Mouse (Mus musculus): Measurements from ENCODE around the gene Repin1. TPM values are rescaled to one million over a fixed set of nuclear protein-coding genes. Genes with fewer than 3 reads are reported as not detected.

Repin1 gene
- polyA plus RNA-seq, 1 experiment from 2014 or later = 44.0 TPM

- H3K36me3 ChIP-seq = no peaks in the 10 kb centered on the region
- no peak overlapping the region for H3K27ac ChIP-seq
- ATAC-seq (ENCODE audit: low FRiP score, low read depth) = no peak
- no peak overlapping the region for H3K9ac ChIP-seq
- no peak overlapping the region for H3K4me3 ChIP-seq
- H3K4me2 ChIP-seq (replicated peaks) = no peak overlapping the region
- H3K4me1 ChIP-seq = peaks cover 15% of the 10 kb centered on the region
- no peaks in the 10 kb centered on the region for H3K9me3 ChIP-seq
- 89% methylated on average over 8 of the region's 8 CpGs for WGBS
- peaks cover 35% of the 10 kb centered on the region for H3K27me3 ChIP-seq (replicated peaks)
These were observed 37.1 kb downstream of the Repin1 start for GRCm38 (mm10) chr6:48630831-48631230.

DNA sequence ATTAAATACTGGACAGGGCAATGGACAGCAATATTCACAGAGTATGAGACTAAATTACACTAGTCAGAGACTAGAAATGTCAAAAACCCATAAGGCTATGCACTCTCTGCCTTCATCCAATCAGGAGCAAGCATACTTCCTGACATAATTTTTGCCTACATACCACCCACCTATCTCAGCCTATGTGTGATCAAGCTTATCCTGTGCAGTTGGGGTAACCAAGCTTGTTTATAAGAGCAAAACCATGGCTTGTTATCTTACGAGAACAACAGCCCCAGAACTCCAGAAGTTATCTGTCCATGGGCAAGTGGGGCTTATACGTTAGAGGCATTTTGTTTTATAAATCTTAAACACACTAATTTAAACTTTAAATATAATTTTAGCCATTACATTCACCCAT is 41.4 kb downstream of the Repin1 start:
- no peak overlapping the region for H3K4me2 ChIP-seq (replicated peaks)
- no peak overlapping the region for H3K4me3 ChIP-seq
- H3K27me3 ChIP-seq (replicated peaks) = peaks cover 4% of the 10 kb centered on the region
- no peak for ATAC-seq (ENCODE audit: low FRiP score, low read depth)
- no peak overlapping the region for H3K27ac ChIP-seq
- H3K9ac ChIP-seq = no peak overlapping the region
- H3K36me3 ChIP-seq = no peaks in the 10 kb centered on the region
- WGBS = 89% methylated on average over 2 of the region's 2 CpGs
- H3K4me1 ChIP-seq = no peaks in the 10 kb centered on the region
- no peaks in the 10 kb centered on the region for H3K9me3 ChIP-seq

DNA sequence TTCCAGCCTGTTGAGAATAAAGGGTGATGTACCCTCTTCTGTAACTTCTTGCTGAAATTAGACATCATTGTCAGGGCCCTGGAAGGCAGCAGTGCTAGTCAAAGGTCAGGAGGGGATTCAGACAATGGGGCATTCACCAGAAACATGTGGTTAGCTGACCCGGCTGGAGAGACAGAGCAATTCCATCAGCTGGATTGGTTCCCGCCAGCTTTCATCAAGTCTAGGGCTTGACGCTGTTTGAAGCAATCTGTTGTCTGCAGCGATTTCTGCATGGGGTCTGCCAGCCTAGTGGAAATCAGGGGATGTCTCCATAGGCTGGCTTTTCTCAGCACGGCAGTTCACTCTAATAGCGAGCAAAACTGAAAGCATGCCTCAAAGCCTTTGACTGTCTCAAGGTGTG is 42.8 kb downstream of the Repin1 start:
- Histone ChIP-seq H3K4me1 (no peaks in the 10 kb centered on the region), H3K27ac (no peak overlapping the region), H3K9ac (no peak overlapping the region), H3K4me3 (no peak overlapping the region), H3K9me3 (no peaks in the 10 kb centered on the region), H3K4me2 (replicated peaks) (no peak overlapping the region), H3K36me3 (no peaks in the 10 kb centered on the region), H3K27me3 (replicated peaks) (no peaks in the 10 kb centered on the region)
- ATAC-seq (ENCODE audit: low FRiP score, low read depth) = no peak
- WGBS = 36% methylated on average over 6 of the region's 6 CpGs

DNA sequence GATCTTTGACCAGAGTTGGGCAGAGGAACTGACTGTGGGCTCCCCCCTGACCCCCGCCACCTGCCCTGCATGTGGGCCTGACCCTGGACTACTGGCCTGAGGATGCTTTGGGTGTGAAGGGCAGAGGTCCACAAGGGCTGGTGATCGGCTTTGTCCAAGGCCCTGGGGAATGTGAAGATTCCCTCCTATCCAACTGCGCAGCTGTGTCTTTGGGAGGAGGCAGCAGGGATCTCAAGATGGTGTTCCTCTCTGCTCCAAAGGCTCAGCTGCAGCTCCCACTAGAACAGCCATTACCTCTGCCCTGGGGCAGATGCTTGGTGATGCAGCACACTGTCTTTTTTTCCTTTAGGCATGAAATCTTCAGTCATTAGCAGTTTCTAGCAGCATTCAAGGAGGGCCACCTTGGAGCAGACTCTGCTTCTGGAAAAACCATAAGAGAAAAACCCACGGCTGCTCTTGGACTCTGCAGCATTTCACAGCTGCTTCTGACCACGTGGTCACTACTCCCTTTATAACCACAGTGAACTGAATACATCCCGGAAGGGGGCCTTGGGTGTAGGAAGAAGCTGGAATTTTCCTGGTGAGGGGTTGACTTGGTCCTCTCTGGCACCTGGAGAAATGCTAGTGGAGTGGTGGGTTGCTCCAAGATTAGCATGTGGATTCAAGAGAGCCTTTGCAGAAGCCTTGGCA is 44.3 kb downstream of the Repin1 start:
- no peak overlapping the region for H3K4me2 ChIP-seq (replicated peaks)

DNA sequence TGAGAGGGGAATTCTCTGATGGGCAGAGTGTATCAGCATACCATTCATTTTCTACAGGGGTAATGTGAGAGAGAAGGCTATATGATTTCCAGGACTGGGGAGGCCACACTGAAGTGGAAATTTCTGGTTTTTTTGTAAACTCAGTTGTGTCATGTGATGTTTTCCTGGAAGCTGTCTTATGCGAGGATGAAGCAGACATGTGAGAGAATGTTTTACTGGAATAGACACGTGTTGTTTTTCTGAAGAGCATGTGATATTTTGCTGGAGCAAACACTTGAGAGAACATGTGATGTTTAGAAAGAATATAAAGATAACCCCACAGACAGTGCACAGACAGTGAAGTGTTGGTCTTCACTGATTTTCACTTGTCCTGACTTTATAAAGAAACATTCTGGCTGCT is 44.9 kb downstream of the Repin1 start:
- no peak for ATAC-seq (ENCODE audit: low FRiP score, low read depth)
- H3K27ac ChIP-seq = no peak overlapping the region
- no peak overlapping the region for H3K4me2 ChIP-seq (replicated peaks)
- H3K36me3 ChIP-seq = no peaks in the 10 kb centered on the region
- no peaks in the 10 kb centered on the region for H3K9me3 ChIP-seq
- no peak overlapping the region for H3K9ac ChIP-seq
- no peaks in the 10 kb centered on the region for H3K4me1 ChIP-seq
- H3K4me3 ChIP-seq = no peak overlapping the region
- WGBS = 83% methylated on average over 2 of the region's 2 CpGs
- no peaks in the 10 kb centered on the region for H3K27me3 ChIP-seq (replicated peaks)

More for the DNA sequence above, 44.3 kb downstream of the Repin1 start:
- H3K9ac ChIP-seq = no peak overlapping the region
- H3K27me3 ChIP-seq (replicated peaks) = no peaks in the 10 kb centered on the region
- no peak overlapping the region for H3K27ac ChIP-seq
- H3K4me3 ChIP-seq = no peak overlapping the region
- ATAC-seq (ENCODE audit: low FRiP score, low read depth) = no peak
- H3K4me1 ChIP-seq = no peaks in the 10 kb centered on the region
- no peaks in the 10 kb centered on the region for H3K36me3 ChIP-seq
- no peaks in the 10 kb centered on the region for H3K9me3 ChIP-seq
- WGBS = 69% methylated on average over 6 of the region's 6 CpGs

DNA sequence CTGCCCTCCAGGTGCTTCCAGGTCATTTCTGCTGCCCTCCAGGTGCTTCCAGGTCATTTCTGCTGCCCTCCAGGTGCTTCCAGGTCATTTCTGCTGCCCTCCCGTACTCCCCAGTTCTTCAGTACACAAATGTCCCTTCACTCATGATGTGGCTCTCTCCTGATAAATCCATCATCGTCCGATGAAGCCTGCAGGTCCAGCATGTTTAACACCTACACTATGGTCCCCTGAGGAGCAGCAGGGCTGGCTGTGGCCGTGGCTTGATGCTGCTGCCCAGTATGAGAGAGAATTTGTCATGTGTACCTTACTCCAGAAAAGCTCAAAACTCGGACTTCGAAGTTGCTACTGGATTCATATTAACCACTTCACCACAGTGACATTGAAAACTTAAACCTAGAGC is 47.7 kb downstream of the Repin1 start:
- H3K36me3 ChIP-seq = no peaks in the 10 kb centered on the region

DNA sequence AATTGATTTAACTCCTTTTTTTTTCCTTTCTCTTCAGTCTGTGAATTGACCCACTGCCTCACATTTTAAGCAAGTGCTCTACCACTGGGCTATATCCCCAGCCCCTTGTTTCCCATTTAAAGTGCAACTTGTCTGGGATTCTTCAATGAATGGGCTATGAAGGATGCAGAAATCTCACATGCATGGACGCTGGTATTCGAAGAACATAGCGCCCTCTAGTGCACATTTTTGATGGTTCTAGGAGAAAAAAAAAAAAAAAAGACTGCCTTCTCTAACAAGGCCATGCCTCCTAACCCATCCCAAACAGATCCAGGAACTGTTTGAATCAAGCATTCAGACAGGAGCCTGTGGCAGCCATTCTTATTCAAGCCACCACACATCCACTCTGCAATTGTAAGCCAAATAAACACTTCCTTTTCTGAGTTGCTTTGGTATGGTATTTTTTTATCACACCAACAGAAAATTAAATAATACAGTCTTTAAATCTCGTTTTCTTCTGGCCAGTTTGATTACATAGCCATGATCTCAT is 49.1 kb downstream of the Repin1 start:
- Histone ChIP-seq H3K27ac (no peak overlapping the region), H3K4me3 (no peak overlapping the region), H3K4me2 (replicated peaks) (no peak overlapping the region), H3K36me3 (no peaks in the 10 kb centered on the region), H3K9me3 (no peaks in the 10 kb centered on the region), H3K9ac (no peak overlapping the region), H3K4me1 (no peaks in the 10 kb centered on the region), H3K27me3 (replicated peaks) (no peaks in the 10 kb centered on the region)
- 0 out of 2 replicates have a peak, but pooled peaks have one; percentile 56 for ATAC-seq (ENCODE audit: low FRiP score, low read depth)
- WGBS = 21% methylated on average over 4 of the region's 4 CpGs

More for the DNA sequence above, 47.7 kb downstream of the Repin1 start:
- no peaks in the 10 kb centered on the region for H3K4me1 ChIP-seq
- H3K4me3 ChIP-seq = no peak overlapping the region
- no peak for ATAC-seq (ENCODE audit: low FRiP score, low read depth)
- H3K4me2 ChIP-seq (replicated peaks) = no peak overlapping the region
- no peak overlapping the region for H3K27ac ChIP-seq
- no peaks in the 10 kb centered on the region for H3K27me3 ChIP-seq (replicated peaks)
- WGBS = 78% methylated on average over 6 of the region's 6 CpGs
- H3K9ac ChIP-seq = no peak overlapping the region
- no peaks in the 10 kb centered on the region for H3K9me3 ChIP-seq

DNA sequence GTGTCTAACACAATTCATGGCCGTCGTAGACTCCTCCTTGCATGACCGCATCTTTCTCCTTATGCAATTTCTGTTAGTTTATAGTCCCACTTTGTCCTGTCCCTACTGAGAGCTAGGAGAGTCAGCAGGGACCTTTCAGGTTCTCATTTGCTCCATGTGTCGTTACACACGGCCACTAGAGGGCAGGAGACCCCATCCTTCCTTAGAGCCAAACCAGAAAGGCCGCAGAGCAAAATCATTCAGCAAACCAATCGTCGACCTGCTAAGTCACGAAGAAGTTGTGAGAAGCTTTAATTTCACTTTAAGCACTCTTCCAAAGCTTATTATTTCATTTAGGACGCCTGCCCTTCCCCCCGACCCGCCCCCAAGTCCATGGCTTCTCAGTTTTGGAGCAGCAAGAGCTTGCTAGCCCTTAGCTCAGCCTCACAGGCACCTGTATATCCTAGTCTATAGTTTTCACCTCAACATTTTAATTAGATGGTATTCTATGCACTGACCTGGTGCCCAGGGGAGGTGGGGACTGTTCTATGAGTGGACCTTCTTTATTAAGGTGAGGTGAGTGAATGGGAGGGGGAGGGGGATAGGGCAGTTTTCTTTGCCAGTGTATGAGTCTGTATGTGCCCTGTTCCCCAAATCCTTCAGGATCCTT is 52.1 kb downstream of the Repin1 start:
- H3K27ac ChIP-seq = no peak overlapping the region
- H3K27me3 ChIP-seq (replicated peaks) = no peaks in the 10 kb centered on the region
- no peaks in the 10 kb centered on the region for H3K36me3 ChIP-seq
- 0 out of 2 replicates have a peak, but pooled peaks have one; percentile 33 for ATAC-seq (ENCODE audit: low FRiP score, low read depth)
- H3K4me1 ChIP-seq = no peaks in the 10 kb centered on the region
- H3K4me3 ChIP-seq = no peak overlapping the region
- no peak overlapping the region for H3K9ac ChIP-seq
- H3K4me2 ChIP-seq (replicated peaks) = no peak overlapping the region
- H3K9me3 ChIP-seq = no peaks in the 10 kb centered on the region
- WGBS = 18% methylated on average over 12 of the region's 12 CpGs

- no peak overlapping the region for H3K4me3 ChIP-seq
- no peaks in the 10 kb centered on the region for H3K36me3 ChIP-seq
- ATAC-seq (ENCODE audit: low FRiP score, low read depth) = no peak
- no peak overlapping the region for H3K27ac ChIP-seq
- H3K9ac ChIP-seq = no peak overlapping the region
- no peak overlapping the region for H3K4me2 ChIP-seq (replicated peaks)
- H3K27me3 ChIP-seq (replicated peaks) = no peaks in the 10 kb centered on the region
- WGBS = 82% methylated on average over 4 of the region's 4 CpGs
- no peaks in the 10 kb centered on the region for H3K4me1 ChIP-seq
- no peaks in the 10 kb centered on the region for H3K9me3 ChIP-seq
These were observed 52.6 kb downstream of the Repin1 start for GRCm38 (mm10) chr6:48646309-48646690.

DNA sequence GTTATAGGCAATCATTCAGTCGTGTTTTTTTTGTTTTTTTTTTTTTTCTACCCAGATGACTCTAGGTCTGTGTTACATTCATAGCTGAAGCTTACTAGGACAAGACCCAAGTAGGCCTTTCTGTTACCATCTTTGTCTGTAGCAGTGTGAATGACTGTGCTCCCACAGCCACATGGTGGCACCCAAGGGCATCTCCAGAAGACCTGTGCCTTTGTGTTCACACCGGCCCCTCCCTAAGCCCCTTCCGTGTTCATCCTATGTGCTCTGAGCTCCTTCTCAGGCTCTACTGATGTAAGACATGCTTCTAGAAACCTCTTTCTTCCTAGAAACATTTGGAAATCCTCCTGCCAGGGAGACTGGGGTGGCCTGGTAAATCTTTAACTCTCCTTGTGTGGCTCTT is 53.3 kb downstream of the Repin1 start, which contains the start of gene Gimap8:
Gene Gimap8, plus strand, starts transcription at position 240 of the 400 bp plus-strand sequence.
- Histone ChIP-seq H3K4me2 (replicated peaks) (no peak within 1 kb of the TSS), H3K9ac (no peak within 1 kb of the TSS), H3K4me3 (no peak within 1 kb of the TSS), H3K36me3 (no peaks in the 10 kb centered on the region), H3K9me3 (no peaks in the 10 kb centered on the region), H3K4me1 (no peaks in the 10 kb centered on the region), H3K27me3 (replicated peaks) (no peaks in the 10 kb centered on the region), H3K27ac (no peak within 1 kb of the TSS)
- no peak for ATAC-seq (ENCODE audit: low FRiP score, low read depth)
- WGBS = 47% methylated on average over 3 of the region's 3 CpGs

GRCm38 (mm10) chr6:48647611-48648010 is 53.9 kb downstream of the Repin1 start:
- H3K9ac ChIP-seq = no peak overlapping the region
- WGBS = 92% methylated on average over 2 of the region's 2 CpGs
- H3K27me3 ChIP-seq (replicated peaks) = no peaks in the 10 kb centered on the region
- no peaks in the 10 kb centered on the region for H3K36me3 ChIP-seq
- ATAC-seq (ENCODE audit: low FRiP score, low read depth) = no peak
- no peak overlapping the region for H3K4me2 ChIP-seq (replicated peaks)
- H3K27ac ChIP-seq = no peak overlapping the region
- no peaks in the 10 kb centered on the region for H3K4me1 ChIP-seq
- H3K4me3 ChIP-seq = no peak overlapping the region
- no peaks in the 10 kb centered on the region for H3K9me3 ChIP-seq

Data from neural tube, embryonic 12.5 days (tissue).